Mouse (Mus musculus) brain, embryonic 14.5 days (tissue): ENCODE measurements at regions not wholly inside any gene's neighbourhood (a gene's known extent, or its start where the extent isn't known, plus 50 kb on each side); places are given as distances from the start of the nearest gene placed in this dataset.
A peak's percentile ranks its signal among the peaks of the same experiment; 100 is the strongest.
"Not testable (repeated sequence)": the region's sequence is repeated elsewhere in the genome, so short reads cannot be mapped to it uniquely, and the experiment has no call there.

Experiments used
- DNase-seq: peaks from one replicate; pipeline ENCODE4 v3.0.0-alpha.2; 2011; ENCODE audit warnings: low read depth
- CTCF ChIP-seq: fragments of 200-500 bp; IDR thresholded peaks from 2 replicates; pipeline ENCODE4 v1.5.1; 2012; ENCODE audit warnings: inconsistent platforms, mild to moderate bottlenecking, moderate library complexity, borderline replicate concordance; ENCODE audit not compliant: insufficient read depth, insufficient read length; ENCODE audit errors: extremely low read depth
- POLR2A ChIP-seq: fragments of 200-500 bp; IDR thresholded peaks from 2 replicates; pipeline ENCODE4 v1.6.1; 2012; ENCODE audit warnings: mild to moderate bottlenecking, inconsistent platforms, borderline replicate concordance; ENCODE audit not compliant: poor library complexity, insufficient read depth, insufficient read length, severe bottlenecking; ENCODE audit errors: extremely low read depth

- TF ChIP-seq POLR2A = no peak
- no peak for TF ChIP-seq CTCF
- peak; percentile 6 for DNase-seq
These were observed 127.7 kb downstream of the Lyplal1 start for GRCm38 (mm10) chr1:185989432-185989831.

- not testable (repeated sequence) for DNase-seq
These were observed 117.0 kb downstream of the Lyplal1 start for GRCm38 (mm10) chr1:186000066-186000465.

GRCm38 (mm10) chr1:186013413-186013812 is 103.7 kb downstream of the Lyplal1 start:
- DNase-seq = peak; percentile 33
- TF ChIP-seq POLR2A (no peak), CTCF (no peak; the same call in 1 of the 2 replicates)

- TF ChIP-seq CTCF (no peak), POLR2A (no peak)
- DNase-seq = no peak
These were observed 102.9 kb downstream of the Lyplal1 start for GRCm38 (mm10) chr1:186014166-186014565.

- TF ChIP-seq CTCF (no peak), POLR2A (no peak)
- no peak for DNase-seq
These were observed 101.1 kb downstream of the Lyplal1 start for GRCm38 (mm10) chr1:186015831-186016561.

GRCm38 (mm10) chr1:186017547-186017946 is 99.6 kb downstream of the Lyplal1 start:
- TF ChIP-seq POLR2A (no peak), CTCF (no peak)
- DNase-seq = no peak

GRCm38 (mm10) chr1:186019511-186019910 is 97.6 kb downstream of the Lyplal1 start:
- peak; percentile 66 for DNase-seq
- no peak for TF ChIP-seq CTCF
- no peak for TF ChIP-seq POLR2A

- DNase-seq = no peak
These were observed 85.2 kb downstream of the Lyplal1 start for GRCm38 (mm10) chr1:186031951-186032350.

GRCm38 (mm10) chr1:186034443-186034842 is 82.7 kb downstream of the Lyplal1 start:
- no peak for TF ChIP-seq POLR2A
- no peak for TF ChIP-seq CTCF
- DNase-seq = no peak

More at GRCm38 (mm10) chr1:186031951-186032350, 85.2 kb downstream of the Lyplal1 start:
- no peak for TF ChIP-seq POLR2A
- TF ChIP-seq CTCF = no peak
